Mouse (Mus musculus) intestine, embryonic 15.5 days (tissue): ENCODE data around the gene Camk2n2. TPM values are rescaled to one million over a fixed set of nuclear protein-coding genes. Genes with fewer than 3 reads are reported as not detected.

ENCODE experiments used
- ATAC-seq: fragments of 200-750 bp; cut with Nextera tagmentation; 2 replicates; pipeline ENCODE4 v1.8.0; 2017; ENCODE audit warnings: moderate TSS enrichment, moderate library complexity
- H3K27ac ChIP-seq: fragments of 300-500 bp; sonication (generic); 2 replicates; pipeline ENCODE4 v1.5.1; 2015; ENCODE audit warnings: mild to moderate bottlenecking, inconsistent platforms
- H3K27me3 ChIP-seq: fragments of 300-500 bp; sonication (generic); replicated peaks from 2 replicates; pipeline ENCODE4 v1.6.1; 2015; ENCODE audit warnings: inconsistent platforms
- H3K36me3 ChIP-seq: fragments of 300-500 bp; sonication (generic); 2 replicates; pipeline ENCODE4 v1.6.1; 2015; ENCODE audit warnings: inconsistent platforms
- H3K4me1 ChIP-seq: fragments of 300-500 bp; sonication (generic); replicated peaks from 2 replicates; pipeline ENCODE4 v1.6.1; 2015; ENCODE audit warnings: inconsistent platforms
- H3K4me2 ChIP-seq: fragments of 300-500 bp; sonication (generic); replicated peaks from 2 replicates; pipeline ENCODE4 v1.6.1; 2015; ENCODE audit warnings: mild to moderate bottlenecking, inconsistent platforms
- H3K4me3 ChIP-seq: fragments of 300-500 bp; sonication (generic); replicated peaks from 2 replicates; pipeline ENCODE4 v1.5.1; 2015; ENCODE audit warnings: inconsistent platforms
- H3K9ac ChIP-seq: fragments of 300-500 bp; sonication (generic); 2 replicates; pipeline ENCODE4 v1.6.1; 2015; ENCODE audit warnings: inconsistent platforms
- H3K9me3 ChIP-seq: fragments of 300-500 bp; sonication (generic); 2 replicates; pipeline ENCODE4 v1.6.1; 2016; ENCODE audit warnings: inconsistent platforms
- WGBS: fragments of 180-500 bp; shearing (Covaris S2); methylation state at CpG from one replicate; pipeline ENCODE4 v1.1.7; 2015; 5-methylcytosine and 5-hydroxymethylcytosine counted together
- microRNA counts: library from miRNA; unstranded; fragments of <30 nt; microRNA quantifications from one replicate; lab custom pipeline; 2016
- polyA plus RNA-seq: library from polyadenylated mRNA; unstranded; fragments of >200 nt; fragmentation: Nextera tagmentation; extraction: Ambion mirVana; gene quantifications from 2 replicates; pipeline ENCODE4 v1.2.1, GENCODE M21; 2015

Gene Camk2n2
- polyA plus RNA-seq, 1 experiment from 2014 or later: 0.83 TPM

DNA sequence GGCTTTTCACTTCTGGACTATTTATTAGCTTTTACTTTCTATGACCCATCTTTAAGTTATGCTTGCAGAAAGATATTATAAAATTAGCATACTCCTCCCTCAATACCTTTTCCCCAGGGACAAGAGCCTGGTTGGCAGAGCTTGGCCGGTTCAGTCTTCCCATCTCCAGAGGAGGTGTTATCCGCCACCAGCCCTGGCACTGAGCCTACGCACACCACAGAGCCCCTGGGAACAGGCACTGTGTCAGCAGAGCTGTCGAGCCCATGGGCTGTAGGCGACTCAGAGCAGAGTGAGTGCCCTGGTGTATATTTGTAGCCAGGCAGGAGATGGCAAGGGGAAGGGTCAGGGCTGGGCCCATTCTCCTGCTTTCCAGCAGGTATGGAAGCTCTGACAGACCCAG, 20.6 kb downstream of the Camk2n2 start:
- Histone ChIP-seq H3K4me2 (no peak overlapping the region), H3K4me1 (no peaks in the 10 kb centered on the region), H3K27ac (no peak overlapping the region), H3K27me3 (no peaks in the 10 kb centered on the region), H3K4me3 (no peak overlapping the region), H3K9me3 (no peaks in the 10 kb centered on the region), H3K9ac (no peak overlapping the region), H3K36me3 (peaks cover 7% of the 10 kb centered on the region; the same call in 1 of the 2 replicates)
- no peak for ATAC-seq
- WGBS: 82% methylated on average over 5 of the region's 5 CpGs

DNA sequence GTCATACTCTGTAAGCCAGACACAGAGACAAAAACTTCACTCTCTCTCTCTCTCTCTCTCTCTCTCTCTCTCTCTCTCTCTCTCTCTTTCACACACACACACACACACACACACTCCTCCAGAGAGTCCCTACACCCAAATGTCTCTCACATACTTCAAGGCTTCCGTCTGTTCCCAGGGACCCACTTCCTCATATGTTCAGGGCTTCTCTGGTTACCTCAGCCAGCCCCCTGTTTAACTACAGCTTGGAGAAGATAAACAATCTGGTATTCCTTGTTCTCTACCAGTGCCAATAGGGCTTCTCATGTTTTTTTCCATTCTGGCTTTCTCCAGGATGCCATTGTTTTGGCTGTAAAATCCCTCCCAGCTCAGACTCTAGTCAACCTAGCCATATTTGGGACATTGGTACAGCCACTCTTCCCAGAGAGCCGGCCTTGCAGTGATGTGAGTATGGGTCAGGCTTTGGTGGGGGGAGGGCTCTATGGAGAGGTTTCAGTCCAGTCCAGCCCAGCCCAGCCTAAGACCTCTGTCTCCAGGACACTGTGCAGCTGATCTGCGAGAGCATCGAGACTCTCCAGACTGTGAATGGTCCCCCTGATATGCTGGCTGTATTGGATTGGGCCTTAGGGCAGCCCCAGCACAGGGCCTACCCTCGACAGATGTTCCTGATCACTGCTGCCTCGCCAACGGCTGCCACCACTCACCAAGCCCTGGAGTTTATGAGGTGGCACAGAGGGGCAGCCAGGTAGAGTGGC, 24.2 kb downstream of the Camk2n2 start:
- H3K4me2 ChIP-seq: no peak overlapping the region
- WGBS: 54% methylated on average over 7 of the region's 7 CpGs
- H3K27me3 ChIP-seq: peaks cover 9% of the 10 kb centered on the region
- H3K9ac ChIP-seq: no peak overlapping the region
- H3K4me1 ChIP-seq: no peaks in the 10 kb centered on the region
- no peak overlapping the region for H3K4me3 ChIP-seq
- no peaks in the 10 kb centered on the region for H3K9me3 ChIP-seq
- no peaks in the 10 kb centered on the region for H3K36me3 ChIP-seq
- no peak for ATAC-seq
- H3K27ac ChIP-seq: no peak overlapping the region

DNA sequence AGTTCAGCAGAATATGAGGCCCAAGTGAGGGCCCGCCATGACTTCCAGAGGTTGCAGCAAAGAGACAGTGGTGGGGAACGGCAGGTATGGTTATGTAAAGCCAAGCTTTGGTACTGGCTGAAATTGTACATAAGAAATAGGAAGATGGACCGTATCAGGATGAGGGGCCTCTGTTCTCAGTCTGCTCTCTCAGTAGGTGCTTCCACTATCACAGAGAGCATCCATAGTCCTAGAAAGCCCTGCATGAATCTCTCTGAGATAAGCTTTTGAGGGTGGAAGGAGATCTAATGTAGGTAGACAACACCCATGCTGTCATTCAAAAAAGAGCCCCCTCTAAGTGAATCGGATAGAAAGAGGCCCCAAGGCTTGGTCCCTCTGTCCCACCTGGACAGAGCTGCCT, 25.4 kb downstream of the Camk2n2 start:
- Histone ChIP-seq H3K27ac (no peak overlapping the region), H3K27me3 (peaks cover 21% of the 10 kb centered on the region), H3K9me3 (no peaks in the 10 kb centered on the region), H3K36me3 (no peaks in the 10 kb centered on the region), H3K4me3 (no peak overlapping the region), H3K4me2 (no peak overlapping the region), H3K9ac (no peak overlapping the region), H3K4me1 (peaks cover 7% of the 10 kb centered on the region)
- 89% methylated on average over 4 of the region's 4 CpGs for WGBS
- ATAC-seq: no peak

DNA sequence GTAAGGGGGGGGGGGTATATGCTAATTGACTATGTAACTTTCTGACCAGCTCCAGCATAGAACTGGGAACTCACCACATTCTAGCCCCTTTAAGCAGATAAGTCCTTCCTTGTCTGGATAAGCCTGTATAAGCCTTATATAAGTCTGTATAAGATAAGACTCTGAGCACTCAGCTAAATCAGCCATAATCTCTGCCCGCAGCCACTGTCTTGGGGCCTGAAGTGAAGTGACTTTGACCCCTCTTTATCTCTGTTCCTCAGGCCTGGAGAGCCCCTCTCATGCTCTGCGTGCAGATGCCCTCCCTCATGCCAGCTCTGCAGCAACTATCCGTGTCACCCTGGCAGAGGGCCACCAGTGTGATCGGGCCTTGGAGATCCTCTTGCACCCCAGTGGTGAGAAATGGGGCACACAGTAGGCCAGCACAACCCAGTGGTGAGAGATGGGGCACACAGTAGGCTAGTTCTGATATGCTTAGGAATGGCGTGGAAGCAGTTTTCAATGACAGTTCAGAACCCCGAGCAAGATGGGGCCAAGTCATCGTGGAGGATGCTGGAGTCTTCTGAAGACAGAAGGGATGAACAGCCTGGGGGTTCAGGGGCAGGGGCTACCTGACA, 25.9 kb downstream of the Camk2n2 start:
- Histone ChIP-seq H3K27me3 (peaks cover 26% of the 10 kb centered on the region), H3K36me3 (no peaks in the 10 kb centered on the region), H3K27ac (no peak overlapping the region), H3K4me2 (no peak overlapping the region), H3K9ac (no peak overlapping the region), H3K4me1 (peaks cover 12% of the 10 kb centered on the region), H3K4me3 (no peak overlapping the region), H3K9me3 (no peaks in the 10 kb centered on the region)
- peak; percentile 48; the same call in 1 of the 2 replicates for ATAC-seq
- 70% methylated on average over 7 of the region's 7 CpGs for WGBS

DNA sequence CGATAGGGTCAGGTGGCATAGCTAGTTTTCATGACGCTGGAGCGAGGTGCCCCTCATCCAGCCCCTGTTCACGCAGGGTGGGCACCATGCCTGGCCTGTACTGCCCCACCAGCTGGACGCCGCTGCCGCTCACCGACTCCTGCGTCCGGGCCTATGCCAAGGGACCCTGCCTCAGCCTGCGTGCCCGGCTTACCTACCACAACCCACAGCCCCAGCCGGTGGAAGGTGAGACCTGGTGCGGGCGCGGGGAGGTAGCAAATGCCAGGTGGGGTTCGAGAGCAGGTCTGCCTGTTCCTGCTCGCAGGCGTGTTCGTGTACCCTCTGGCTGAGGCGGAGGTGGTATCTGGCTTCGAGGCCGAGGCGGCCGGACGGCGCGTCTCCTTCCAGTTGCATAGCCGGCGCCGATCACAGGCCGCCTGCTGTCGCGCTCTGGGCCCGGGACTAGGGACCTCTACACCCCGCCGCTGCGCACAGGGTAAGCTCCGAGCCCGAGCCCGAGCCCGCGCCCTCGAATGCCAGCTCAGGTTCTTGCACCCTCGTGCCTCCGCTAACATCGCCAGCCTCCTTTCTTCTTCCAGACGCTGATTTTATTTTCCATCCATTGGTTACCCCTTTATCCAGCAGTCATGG, 29.9 kb downstream of the Camk2n2 start:
- H3K27ac ChIP-seq: no peak overlapping the region
- 0 out of 2 replicates have a peak, but pooled peaks have one; percentile 15 for ATAC-seq

DNA sequence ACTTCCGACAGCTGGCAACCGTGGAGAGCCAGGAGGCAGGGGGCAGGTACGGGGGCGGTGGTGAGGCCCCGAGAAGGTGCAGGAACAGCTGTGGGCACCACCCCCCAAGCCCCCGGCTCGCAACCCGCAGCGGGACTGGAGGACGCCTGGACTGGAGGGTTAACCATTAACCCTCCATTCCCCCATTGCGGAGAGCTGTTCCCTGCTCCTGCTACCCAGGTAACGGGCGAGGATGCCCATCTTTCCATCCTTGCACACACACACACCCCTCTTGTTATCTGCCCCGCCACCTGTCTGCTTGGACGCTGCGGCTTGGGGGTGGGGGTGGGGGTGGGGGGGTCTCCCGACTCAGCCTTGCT, 30.4 kb downstream of the Camk2n2 start:
- 2% methylated on average over 17 of the region's 17 CpGs for WGBS
- peak overlapping the region; percentile 36; the same call in 1 of the 2 replicates for H3K9ac ChIP-seq
- ATAC-seq: peak; percentile 64

More for the DNA sequence above, 29.9 kb downstream of the Camk2n2 start:
- peak overlapping the region; percentile 97 for H3K4me2 ChIP-seq
- 6% methylated on average over 48 of the region's 48 CpGs for WGBS
- H3K9me3 ChIP-seq: no peaks in the 10 kb centered on the region
- peak overlapping the region; percentile 51 for H3K4me3 ChIP-seq
- H3K9ac ChIP-seq: no peak overlapping the region; the same call in 1 of the 2 replicates
- H3K27me3 ChIP-seq: peaks cover 40% of the 10 kb centered on the region
- peaks cover 22% of the 10 kb centered on the region for H3K4me1 ChIP-seq
- no peaks in the 10 kb centered on the region for H3K36me3 ChIP-seq

DNA sequence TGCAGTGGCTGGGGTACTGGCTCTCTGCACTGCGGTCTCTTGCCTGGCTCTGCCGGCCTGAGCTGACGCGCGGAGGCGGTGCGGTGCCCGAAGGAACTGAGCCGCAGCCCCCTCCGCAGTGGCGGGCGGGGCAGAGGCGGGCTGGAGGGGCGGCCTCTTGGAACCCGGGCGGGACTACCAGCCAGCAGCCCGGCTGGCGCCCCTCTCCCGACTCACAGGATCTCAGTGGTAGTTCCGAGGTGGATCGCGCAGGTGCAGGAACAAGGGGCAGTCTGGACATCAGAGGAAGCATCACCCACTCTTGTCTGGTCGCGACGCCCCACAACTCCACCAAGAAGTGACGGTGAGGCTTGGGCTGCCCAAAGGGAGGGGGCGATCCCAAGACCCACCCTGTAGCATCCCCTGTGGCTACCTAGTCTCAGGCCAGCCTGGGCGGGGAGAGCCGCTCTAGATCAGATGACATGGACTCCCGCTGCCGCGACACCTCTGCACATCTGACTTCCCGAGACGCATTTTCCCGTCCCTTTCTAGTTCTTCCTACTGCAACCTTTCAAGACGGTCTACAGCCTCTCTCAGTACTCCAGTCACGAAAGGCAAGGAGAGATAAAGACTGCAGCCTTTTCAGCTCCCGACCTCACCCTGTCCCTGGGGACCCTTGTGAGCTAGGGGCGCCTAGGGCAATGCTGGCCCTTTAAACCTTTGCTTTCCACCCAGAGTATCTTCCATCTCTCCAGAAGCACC, 31.0 kb downstream of the Camk2n2 start:
- no peaks in the 10 kb centered on the region for H3K9me3 ChIP-seq
- H3K4me3 ChIP-seq: peak overlapping the region; percentile 51
- H3K27me3 ChIP-seq: peaks cover 40% of the 10 kb centered on the region
- ATAC-seq: peak; percentile 69
- peak overlapping the region; percentile 97 for H3K4me2 ChIP-seq
- H3K36me3 ChIP-seq: no peaks in the 10 kb centered on the region
- H3K9ac ChIP-seq: peak overlapping the region; percentile 36
- no peak overlapping the region for H3K27ac ChIP-seq
- H3K4me1 ChIP-seq: peaks cover 22% of the 10 kb centered on the region
- WGBS: under 1% methylated on average over 36 of the region's 39 CpGs

More for the DNA sequence above, 30.4 kb downstream of the Camk2n2 start:
- Histone ChIP-seq H3K4me1 (peaks cover 22% of the 10 kb centered on the region), H3K9me3 (no peaks in the 10 kb centered on the region), H3K27me3 (peaks cover 40% of the 10 kb centered on the region), H3K27ac (no peak overlapping the region), H3K36me3 (no peaks in the 10 kb centered on the region), H3K4me3 (peak overlapping the region; percentile 51), H3K4me2 (peak overlapping the region; percentile 97)

DNA sequence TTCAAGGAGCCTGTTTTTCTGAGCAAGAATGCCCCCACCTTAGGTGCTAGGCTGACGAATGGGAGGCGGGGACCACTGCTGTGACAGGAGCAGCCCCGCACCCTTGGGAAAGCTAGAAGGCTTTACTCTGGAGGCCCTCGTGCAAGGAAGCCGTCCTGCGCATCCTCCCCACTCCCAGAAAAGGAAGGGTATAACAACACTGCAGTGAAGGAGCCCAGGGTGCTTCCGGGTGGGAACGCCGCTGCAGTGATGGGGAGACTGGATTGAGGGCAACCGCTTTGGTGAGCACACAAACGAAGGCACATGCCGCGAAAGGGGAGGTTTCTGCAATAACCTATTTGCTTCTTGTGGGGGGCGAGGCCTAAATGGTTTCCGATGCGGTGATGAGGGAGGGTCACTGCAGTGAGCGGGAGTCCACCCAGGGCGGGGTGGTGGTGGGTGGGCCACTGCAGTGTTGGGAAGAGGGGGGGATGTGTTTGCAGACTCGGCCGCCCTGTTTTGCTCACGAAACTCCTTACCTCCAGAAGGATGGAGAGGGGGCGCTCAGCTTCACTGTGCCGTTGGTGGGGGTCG, 31.6 kb downstream of the Camk2n2 start, which contains the start of gene Vwa5b2:
Gene Vwa5b2 (plus strand): TSS at position 106 of the 573 bp plus-strand sequence.
- H3K4me3 ChIP-seq: peak within 1 kb of the TSS; percentile 51
- ATAC-seq: peak; percentile 24
- H3K36me3 ChIP-seq: no peaks in the 10 kb centered on the region
- H3K4me2 ChIP-seq: peak within 1 kb of the TSS; percentile 97
- peaks cover 40% of the 10 kb centered on the region for H3K27me3 ChIP-seq
- peaks cover 22% of the 10 kb centered on the region for H3K4me1 ChIP-seq
- H3K9me3 ChIP-seq: no peaks in the 10 kb centered on the region
- peak within 1 kb of the TSS; percentile 36 for H3K9ac ChIP-seq
- 1% methylated on average over 24 of the region's 24 CpGs for WGBS
- H3K27ac ChIP-seq: no peak within 1 kb of the TSS

MicroRNAs encoded within 50 kb of the gene (microRNA counts, 519-probe panel; counts per million panel counts)
- 2,616 counts per million, percentile 68 among the panel's probes with 10 or more counts for microRNA mmu-miR-1224 (lab: Ali Mortazavi, UCI)

Other genes with a start within 250 kb of the Camk2n2 start
- gene Abcc5, start 194.9 kb downstream of the Camk2n2 start, polyA plus RNA-seq: 39.4 and 40.0 TPM in 2 replicates
- 99.4 and 102 TPM in 2 replicates for gene Eif2b5, start 122.5 kb downstream of the Camk2n2 start, polyA plus RNA-seq
- gene Dvl3, start 104.3 kb downstream of the Camk2n2 start, polyA plus RNA-seq: 18.1 and 19.5 TPM in 2 replicates
- gene Ap2m1, start 85.8 kb downstream of the Camk2n2 start, polyA plus RNA-seq: 614 and 624 TPM in 2 replicates
- 58.6 and 59.0 TPM in 2 replicates for gene Abcf3, start 72.7 kb downstream of the Camk2n2 start, polyA plus RNA-seq
- 5.5 and 7.0 TPM in 2 replicates for gene Vwa5b2, start 31.8 kb downstream of the Camk2n2 start, polyA plus RNA-seq
- 32.0 and 37.2 TPM in 2 replicates for gene Eef1akmt4, start 9.7 kb downstream of the Camk2n2 start, polyA plus RNA-seq
- gene Gm49333, start 9.7 kb downstream of the Camk2n2 start, polyA plus RNA-seq: 0.19 TPM in 1 of 2 replicates, not detected in the other
- gene Alg3, start 9.6 kb downstream of the Camk2n2 start, polyA plus RNA-seq: 40.1 and 46.0 TPM in 2 replicates
- 1.3 and 1.6 TPM in 2 replicates for gene Ece2, start 8.5 kb upstream of the Camk2n2 start, polyA plus RNA-seq
- 283 and 284 TPM in 2 replicates for gene Psmd2, start 30.4 kb upstream of the Camk2n2 start, polyA plus RNA-seq
- 183 and 196 TPM in 2 replicates for gene Eif4g1, start 47.0 kb upstream of the Camk2n2 start, polyA plus RNA-seq
- 6.3 and 6.7 TPM in 2 replicates for gene Fam131a, start 72.0 kb upstream of the Camk2n2 start, polyA plus RNA-seq
- 104 and 112 TPM in 2 replicates for gene Polr2h, start 96.4 kb upstream of the Camk2n2 start, polyA plus RNA-seq
- gene Clcn2, start 96.5 kb upstream of the Camk2n2 start, polyA plus RNA-seq: 14.3 and 15.7 TPM in 2 replicates
- 3.3 and 3.6 TPM in 2 replicates for gene Chrd, start 111.8 kb upstream of the Camk2n2 start, polyA plus RNA-seq
- 1.8 and 2.4 TPM in 2 replicates for gene Thpo, start 113.2 kb upstream of the Camk2n2 start, polyA plus RNA-seq